Mouse (Mus musculus): Measurements from ENCODE around the gene Ccdc85b.
"Not testable (repeated sequence)": the region's sequence is repeated elsewhere in the genome, so short reads cannot be mapped to it uniquely, and the experiment has no call there.

The Ccdc85b gene

DNA sequence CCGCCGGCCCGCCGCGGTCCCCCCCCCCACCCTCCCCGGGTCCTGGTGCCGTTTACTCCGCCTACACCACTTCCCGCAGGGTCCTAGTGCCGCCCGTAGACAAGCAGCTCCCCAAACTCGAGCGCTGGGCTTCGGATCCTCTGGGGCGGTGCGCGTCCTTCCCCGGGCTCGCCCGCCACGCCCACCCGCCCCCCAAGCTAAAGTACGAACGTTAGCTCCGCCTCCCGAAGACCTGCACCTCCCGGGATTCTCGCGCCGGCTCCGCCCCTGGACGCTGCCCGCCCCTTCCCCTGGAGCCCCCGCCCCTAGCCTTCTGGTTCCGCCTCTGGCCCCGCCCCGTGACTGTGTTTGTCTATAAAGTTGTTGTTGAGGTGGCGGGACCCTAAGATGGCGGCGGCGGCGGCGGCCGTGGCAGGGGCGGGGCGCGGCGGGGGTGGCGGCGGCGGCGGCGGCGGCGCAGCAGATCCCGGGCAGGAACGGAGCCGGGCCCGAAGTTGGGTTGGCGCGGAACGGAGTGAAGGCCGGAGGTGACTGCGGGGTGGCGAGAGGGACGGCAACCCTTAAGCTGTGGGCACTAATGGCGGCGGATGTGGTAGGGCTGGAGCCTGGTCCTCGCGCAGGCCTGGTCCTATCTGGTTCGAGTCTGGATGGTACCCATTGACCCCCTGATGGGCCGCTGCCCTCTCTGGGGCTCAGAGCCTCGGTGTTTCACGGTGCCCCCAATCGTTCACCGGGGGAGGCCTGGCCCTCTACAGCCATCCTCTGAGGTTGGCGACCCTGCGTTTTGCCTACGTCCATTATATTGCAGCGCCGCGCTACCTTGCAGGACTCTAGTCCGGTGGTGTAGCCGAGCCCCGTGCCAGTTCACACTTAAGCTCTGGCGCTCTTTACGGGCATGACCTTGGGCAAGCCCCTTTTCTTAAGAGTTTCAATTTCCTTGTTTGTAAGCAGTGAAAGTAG is 32.6 kb downstream of the Ccdc85b start, which contains the start of the genes Drap1 and AI837181:
Drap1 (minus strand) TSS at position 198 of the 960 bp plus-strand sequence.
AI837181 (plus strand) TSS at position 363 of the 960 bp plus-strand sequence.
- peak; percentile 94 for DNase-seq (ENCODE audit: low read depth, low spot score)

DNA sequence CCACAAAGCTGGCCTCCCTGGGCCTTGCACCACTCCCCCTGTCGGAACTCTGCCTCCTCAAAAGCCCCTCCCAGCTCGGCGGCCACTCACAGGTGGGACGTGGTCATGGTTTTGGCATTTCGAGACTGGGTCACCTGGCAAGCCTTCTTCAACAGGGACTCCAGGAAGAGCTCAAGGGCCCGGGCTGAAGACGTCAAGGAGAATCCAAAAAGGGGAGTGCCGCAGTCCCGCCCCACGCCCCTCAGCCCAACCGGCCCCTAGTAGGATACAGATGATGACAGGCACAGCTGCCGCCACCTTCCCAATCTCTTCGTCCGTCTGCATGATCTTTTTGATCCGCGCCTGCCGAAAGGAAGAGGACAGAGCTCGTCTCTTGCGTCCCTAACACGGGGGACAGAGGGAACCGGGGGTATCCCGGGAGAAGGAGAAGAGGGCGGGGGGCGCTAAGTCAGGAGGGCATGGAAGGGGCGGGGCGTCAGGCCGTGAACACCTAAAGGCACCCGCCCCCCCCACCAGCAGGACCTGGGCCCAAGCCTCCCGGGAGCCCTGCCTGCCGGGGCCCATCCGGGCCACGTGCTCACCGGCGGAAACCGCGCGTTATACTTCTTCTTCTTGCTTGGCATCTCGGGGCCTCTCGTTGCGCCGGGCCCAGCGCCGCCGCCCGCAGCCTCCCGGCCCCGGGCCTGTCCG is 33.5 kb downstream of the Ccdc85b start:
- no peak for DNase-seq (ENCODE audit: low read depth, low spot score)

DNA sequence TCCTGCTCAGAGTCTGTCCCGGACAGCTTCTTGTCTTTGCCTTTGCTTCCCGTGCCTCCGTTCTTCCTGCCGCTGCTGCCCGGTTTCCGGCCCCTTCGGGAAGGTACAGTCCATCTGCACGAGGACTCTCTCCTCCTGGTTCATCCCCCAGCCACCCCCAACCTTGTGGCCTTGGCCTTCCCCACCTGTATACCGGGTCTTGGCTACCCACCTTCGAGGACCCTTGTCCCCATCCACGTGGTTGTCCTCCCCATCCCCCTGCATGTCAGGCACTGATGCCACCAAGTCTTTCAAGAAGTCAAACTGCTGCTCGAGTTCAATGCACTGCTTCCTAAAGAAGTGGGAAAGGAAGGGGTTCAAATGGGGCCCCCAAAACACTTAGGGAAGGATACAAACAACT is 34.1 kb downstream of the Ccdc85b start:
- DNase-seq (ENCODE audit: low read depth, low spot score): no peak

DNA sequence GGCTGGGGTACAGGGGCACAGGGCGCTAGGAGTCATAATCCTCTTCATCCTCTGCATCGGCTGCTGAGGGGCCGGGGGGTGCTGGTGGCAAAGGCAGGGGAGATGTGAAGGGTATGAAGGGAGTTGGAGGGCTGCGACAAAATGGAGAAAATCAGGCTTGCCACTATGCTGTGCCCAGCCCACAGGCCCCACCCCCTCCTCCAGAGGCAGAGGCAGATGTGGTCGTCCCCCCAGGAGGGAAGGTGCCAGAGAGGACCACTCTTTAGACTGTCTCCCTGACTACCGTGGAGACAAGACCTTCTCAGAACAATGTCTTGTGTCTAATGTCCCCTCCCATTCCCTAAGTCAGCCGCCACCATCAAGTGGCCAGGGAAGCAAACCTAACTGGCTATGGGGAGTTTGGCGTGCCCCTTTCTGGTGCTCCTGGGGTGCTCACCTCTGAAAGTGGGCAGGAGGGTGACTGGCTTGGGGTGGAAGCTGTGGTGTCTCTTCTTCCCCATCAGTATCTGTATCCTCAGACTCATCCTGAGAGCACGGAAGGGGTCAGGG is 34.7 kb downstream of the Ccdc85b start:
- no peak for DNase-seq (ENCODE audit: low read depth, low spot score)

DNA sequence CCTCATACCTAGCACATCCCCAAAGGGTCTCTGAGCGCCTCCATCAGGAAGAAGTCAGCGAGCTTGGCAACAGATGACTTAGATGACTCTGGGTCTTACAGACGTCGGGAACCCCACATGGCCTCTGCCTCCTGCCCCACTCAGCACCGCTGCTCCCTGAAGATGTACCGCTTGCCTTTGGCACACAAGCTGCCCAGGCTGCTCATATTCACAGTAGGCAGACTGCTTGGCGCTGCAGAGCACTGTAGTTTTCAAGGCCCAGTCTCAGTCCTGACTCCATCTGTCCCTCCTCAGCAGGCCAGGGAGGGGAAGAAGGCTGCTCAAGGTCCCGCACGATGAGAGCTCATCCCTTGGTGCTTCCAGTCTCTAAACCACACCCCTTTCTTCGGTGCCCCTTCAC is 35.4 kb downstream of the Ccdc85b start:
- no peak for DNase-seq (ENCODE audit: low read depth, low spot score)

DNA sequence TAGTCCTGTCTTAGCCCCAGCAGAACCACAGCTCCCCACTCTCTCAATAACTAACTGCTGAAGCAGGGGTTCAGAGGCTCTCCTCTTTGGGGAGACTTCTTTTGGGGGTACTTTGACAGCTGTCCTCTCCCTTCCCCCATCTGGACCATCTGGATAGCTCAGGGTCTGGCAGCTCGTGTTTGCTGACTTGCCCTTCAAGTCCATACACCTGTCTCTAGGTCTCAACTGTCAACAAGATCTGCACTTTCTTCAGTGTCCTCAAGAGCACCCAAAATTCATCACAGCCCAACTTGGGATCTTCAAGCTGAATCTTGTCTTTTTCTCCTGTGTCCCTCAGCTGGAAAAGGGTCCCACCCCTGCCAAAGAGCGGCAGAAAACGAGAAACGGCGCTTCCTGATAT is 35.9 kb downstream of the Ccdc85b start:
- DNase-seq (ENCODE audit: low read depth, low spot score): no peak

DNA sequence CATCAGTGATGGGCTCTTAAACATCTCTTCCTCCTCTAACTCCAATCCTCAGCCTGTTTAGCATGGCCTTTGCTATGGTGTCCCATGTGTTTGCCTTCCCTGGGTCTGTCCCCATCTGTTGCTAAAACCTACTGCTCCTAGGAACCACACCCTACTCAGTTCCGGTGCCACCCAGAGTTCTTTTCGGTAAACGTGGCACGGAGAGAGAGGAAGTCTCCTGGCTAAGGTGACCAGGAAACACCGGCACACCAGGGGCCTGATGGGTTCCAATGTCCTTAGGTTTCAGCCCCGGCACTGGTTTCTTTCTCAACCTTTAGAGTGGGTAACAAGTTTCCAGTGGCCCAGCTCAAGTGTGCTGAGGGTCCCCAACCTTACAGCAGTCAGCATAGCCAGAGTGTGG is 37.1 kb downstream of the Ccdc85b start:
- no peak for DNase-seq (ENCODE audit: low read depth, low spot score)

DNA sequence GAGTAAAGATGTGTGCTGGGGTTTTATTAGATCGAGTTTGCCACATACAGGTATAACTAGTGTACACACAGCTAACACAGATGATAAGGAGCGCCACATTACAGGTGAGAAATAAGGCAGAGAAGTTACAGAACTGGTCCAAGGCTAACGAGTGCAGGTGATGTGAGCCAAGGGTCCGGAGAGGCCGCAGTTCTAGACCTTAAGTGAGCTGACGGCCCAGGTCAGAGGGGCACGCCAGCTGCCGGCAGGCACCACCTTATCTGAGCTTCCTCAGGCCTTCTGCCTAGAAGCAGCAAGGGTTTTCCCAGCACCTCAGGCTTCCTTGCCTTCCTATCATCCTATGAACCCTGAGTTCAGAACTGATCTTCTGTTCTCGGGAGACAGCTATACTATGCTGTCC is 38.1 kb downstream of the Ccdc85b start:
- no peak for DNase-seq (ENCODE audit: low read depth, low spot score)

DNA sequence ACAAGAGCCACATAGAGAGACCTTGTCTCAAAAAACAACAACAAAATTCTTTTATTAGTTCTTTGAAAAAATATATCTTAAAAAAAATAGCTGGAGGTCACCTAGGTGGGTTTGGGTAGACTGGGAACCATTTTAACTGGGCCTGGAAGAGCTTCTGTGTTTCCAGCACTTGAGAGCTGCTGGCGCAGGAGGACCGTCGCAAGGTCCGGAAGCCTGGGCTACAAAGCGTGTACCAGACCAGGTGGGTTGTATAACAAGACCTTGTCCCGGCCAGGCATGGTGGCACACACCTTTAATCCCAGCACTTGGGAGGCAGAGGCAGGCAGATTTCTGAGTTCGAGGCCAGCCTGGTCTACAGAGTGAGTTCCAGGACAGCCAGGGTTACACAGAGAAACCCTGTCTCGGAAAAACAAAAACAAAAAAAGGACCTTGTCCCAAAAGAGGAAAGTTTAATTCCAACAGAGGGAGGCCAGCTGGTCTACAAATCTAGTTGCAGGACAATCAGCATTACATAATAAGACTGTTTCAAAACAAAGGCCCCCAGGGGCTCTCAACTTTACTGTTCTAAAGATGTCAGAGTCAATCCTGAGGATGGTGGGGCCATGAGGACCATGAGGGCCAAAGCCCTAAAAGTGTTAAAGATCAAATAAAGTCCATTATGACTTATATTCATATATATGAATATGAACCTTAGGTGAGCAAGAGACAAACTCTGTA is 38.8 kb downstream of the Ccdc85b start:
- no peak for DNase-seq (ENCODE audit: low read depth, low spot score)

DNA sequence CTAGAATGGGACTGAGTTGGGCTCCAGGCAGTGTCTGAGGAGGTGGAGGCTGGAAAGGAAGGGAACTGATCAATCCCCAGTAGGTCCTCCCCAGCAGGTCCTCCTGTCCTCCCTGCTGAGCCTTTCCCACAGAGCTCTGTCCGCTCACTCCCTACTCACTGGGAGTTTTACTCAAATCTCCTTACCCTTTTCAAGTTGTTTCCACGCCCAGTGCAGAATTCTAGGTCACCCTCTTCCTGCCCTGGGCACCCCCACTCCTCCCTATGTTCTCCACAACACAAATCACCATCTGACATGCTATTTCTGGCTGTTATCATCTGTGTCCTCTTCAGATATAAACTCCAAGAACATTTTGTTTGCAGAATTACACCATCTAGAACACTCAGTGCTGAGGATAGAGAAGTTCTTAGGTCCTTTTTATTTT is 43.1 kb downstream of the Ccdc85b start:
- no peak for DNase-seq (ENCODE audit: low read depth, low spot score)

DNA sequence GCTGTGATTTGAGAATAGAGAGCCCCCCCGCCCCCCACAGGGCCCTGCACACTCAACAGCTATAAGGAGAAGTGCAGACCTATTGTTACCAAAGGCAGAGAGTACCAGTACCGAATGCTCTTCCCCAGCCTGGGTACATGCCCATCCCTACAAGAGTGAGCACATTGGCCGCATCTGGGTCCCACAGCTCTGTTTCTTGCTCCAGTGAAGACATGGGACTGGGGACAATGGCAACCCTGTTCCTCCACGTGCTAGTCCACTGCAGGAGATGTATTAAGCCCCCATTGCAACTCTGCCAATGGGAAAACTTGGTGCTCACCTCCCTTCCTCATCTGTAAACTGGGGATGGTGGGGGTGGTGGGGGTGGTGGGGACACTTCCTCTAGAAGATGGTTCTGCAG is 43.9 kb downstream of the Ccdc85b start:
- no peak for DNase-seq (ENCODE audit: low read depth, low spot score)

DNA sequence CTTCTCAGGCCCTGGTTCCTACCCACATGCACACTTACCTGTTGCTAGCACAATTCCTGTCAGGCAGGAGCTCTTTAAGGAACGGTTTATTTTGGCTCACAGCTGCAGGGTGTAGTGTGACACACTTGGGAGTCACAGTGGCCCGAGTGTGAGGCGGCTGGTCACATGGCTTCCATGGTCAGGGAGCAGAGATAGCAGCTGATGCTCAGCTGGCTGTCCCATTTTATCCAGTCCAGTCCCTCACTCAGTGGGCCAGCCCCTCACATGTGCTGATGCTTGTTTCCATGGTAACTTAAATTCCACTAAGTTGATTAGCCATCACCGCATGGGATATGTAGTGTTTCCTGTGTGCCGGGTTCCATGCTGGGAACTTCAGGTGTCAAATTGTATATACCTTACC is 45.7 kb downstream of the Ccdc85b start:
- DNase-seq (ENCODE audit: low read depth, low spot score): no peak

DNA sequence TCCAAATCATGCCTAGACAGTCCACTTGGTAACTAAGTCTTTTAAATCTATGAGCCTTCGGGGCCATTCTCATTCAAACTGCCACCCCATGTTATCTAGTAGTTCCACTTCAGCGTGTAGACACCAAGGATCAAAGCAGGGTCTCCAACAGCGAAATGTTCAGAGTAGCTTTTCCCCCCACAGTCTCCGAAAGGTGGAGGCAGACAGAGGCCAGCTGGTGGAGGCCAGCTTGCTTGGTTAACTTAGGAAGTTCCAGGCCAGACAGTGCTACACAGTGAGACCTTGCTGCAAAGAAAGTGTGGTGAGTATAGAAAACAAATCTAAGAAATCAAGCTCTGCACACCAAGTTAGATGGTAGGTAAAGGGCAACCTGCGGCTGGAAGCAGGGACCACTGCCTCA is 47.1 kb downstream of the Ccdc85b start:
- no peak for DNase-seq (ENCODE audit: low read depth, low spot score)

DNA sequence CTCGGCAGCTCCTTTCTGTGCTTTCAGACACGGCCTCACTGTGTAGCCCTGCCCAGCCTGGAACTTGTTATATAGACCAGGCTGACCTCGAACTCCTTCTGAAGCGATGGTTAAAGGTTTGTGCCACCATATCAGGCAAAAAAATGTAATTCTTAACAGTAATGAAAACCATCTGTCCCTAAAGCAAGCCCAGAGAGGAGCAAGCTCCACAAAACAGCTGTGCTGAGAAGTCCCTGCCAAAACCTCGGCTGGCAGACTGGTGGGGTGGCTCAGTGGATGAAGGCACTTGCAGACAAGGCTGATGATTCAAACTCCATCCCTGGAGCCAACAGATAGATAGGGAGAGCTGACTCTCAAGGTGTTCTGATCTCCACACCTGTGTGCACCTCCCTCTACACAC is 48.6 kb downstream of the Ccdc85b start:
- DNase-seq (ENCODE audit: low read depth, low spot score): no peak

DNA sequence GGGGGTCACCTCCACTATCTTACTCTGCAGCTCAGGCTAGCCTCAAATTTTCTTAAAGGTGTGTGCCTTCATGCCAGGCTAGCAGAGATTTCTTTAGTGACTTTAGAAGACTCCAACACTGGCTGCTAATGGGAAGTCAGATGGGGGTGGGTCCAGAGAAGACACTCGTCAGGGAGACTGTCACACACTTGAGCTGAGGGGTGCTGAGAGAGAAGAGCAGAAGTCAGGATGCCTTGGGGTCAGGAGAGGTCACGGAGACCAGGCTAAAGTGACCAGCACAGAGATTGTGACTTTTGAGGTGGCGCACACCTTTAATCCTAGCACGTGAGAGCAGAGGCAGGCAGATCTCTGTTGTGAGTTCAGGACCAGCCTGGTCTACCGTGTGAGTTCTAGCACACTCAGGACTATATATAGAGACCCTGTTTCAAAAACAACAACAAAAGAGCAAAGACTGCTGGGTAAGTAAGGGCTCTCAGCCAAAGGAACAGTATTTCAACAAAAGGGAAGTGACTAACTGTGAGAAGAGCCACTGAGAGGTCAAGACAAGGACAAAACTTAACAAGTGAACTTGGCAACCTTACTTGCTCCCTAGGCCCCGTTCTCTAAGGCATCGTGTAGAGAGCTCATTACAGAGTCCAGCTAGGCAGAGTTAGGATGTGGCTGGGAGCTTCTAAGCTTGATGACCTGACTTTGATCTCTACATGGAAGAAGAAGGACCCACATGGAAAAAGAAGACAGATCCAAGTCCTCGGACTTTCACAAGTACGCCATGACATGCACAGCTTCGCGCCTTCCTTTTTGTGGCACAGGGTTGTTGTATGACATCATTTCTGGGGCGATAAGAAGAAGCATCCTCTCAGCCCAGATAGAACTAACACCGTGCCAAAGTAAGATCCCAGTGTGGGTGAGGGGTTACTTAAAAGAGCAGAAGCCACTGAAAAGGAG is 49.4 kb downstream of the Ccdc85b start:
- no peak for DNase-seq (ENCODE audit: low read depth, low spot score)

DNA sequence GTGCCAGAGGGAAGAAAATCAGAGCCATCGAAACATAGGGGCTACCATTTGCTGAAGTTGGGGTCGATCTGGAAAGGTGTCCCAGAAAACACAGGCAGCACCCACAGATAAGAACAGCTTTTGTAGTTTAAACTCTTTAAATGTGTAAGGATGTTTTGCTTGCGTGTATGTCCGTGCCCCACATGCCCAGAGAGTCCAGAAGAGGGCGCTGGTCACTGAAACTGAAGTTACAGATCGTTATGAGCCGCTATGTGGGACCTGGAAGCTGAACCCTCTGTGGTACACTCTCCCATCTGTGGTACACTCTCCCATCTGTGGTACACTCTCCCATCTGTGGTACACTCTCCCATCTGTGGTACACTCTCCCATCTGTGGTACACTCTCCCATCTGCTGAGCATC is 50.6 kb downstream of the Ccdc85b start:
- no peak for DNase-seq (ENCODE audit: low read depth, low spot score)

DNA sequence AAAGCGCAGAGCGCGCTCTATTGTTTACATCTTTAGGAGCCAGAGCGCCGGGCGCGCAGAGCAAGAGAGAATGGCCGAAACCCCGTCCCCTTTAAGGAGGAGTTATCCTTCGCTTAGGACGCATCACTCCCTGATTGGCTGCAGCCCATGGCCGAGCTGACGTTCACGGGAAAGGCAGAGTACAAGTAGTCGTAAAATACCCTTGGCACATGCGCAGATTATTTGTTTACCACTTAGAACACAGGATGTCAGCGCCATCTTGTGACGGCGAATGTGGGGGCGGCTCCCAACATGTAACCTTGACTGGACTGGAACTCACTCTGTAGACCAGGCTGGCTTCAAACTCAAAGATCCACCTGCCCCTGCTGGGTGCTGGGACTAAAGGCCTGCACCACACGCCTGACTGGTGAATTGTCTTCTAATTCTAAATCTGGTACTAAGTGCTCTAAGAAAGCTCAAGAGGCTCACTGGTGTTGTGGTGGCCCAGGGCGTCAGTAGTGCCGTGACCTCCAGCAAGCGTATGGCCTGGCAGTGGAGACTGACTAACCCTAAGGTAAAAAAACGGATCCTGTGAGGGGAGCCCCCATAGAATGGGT is 51.1 kb downstream of the Ccdc85b start:
- not testable (repeated sequence) for DNase-seq (ENCODE audit: low read depth, low spot score)

DNA sequence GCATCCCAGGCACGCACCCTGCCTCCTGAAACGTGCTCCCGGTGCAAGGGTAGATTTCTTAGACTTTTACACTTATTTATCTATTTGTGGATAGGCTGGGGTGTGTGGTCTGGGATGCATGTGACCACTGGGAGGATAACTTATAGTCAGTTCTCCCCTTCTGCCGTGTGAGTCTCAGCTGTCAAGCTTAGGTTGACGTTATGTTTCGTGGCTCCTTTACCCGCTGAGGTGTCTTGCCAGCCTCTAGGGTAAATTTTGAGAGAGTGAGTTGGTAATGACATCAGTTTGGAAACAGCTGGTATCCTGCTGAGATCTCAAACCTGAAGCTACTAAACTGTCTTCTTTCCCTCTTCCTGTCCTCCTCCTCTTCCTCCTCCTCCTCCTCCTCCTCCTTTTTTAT is 51.8 kb downstream of the Ccdc85b start:
- no peak for DNase-seq (ENCODE audit: low read depth, low spot score)

Measured in brain, embryonic 18.5 days (tissue).